In genomic region chr3:55753872-55754271, GRCm38 (mm10) we compare ENCODE assay signal across 32 mouse cellular contexts. TPM values are rescaled to one million over a fixed set of nuclear protein-coding genes. Genes with fewer than 3 reads are reported as not detected.
DNase-seq lines count a peak whose midpoint lies in the region; ATAC-seq and TF ChIP-seq lines count a peak whose summit lies in the region.
"Had no signal": no experiment of that assay in that cellular context is flagged by ENCODE, and none has a peak within 500 bp of the region (broad histone marks: within the 10 kb centered on the region; RNA-seq: fewer than 3 reads in every experiment).

No protein-coding gene starts in this region.

- no peaks in the 10 kb centered on the region for H3K27me3 ChIP-seq in heart, adult 2 months (ENCODE audit: control insufficient read depth, insufficient read depth, low read length)
- H3K27me3 ChIP-seq in hindbrain, postnatal 0 days (ENCODE audit: insufficient read depth, low read length): no peaks in the 10 kb centered on the region
- no peaks in the 10 kb centered on the region for H3K27me3 ChIP-seq in midbrain, embryonic 14.5 days (ENCODE audit: control insufficient read depth, insufficient read depth, low read length)
- H3K27me3 ChIP-seq in heart, embryonic 12.5 days (replicated peaks): no peaks in the 10 kb centered on the region
- no peaks in the 10 kb centered on the region for H3K27me3 ChIP-seq in forebrain, postnatal 0 days (ENCODE audit: insufficient read depth, low read length)
- H3K27me3 ChIP-seq: CH12.LX; embryonic facial prominence, embryonic 15.5 days; heart, embryonic 13.5 days; intestine, embryonic 15.5 days; limb, embryonic 12.5 days; liver, embryonic 15.5 days; neural tube, embryonic 13.5 days; stomach, embryonic 15.5 days had no signal

- H3K4me2 ChIP-seq in hindbrain, postnatal 0 days (ENCODE audit: low read depth, low read length): no peak overlapping the region
- no peak overlapping the region for H3K4me2 ChIP-seq in midbrain, embryonic 14.5 days (ENCODE audit: low read length)
- H3K4me2 ChIP-seq in heart, embryonic 12.5 days: no peak overlapping the region
- no peak overlapping the region for H3K4me2 ChIP-seq in forebrain, postnatal 0 days (ENCODE audit: low read depth)
- H3K4me2 ChIP-seq: embryonic facial prominence, embryonic 15.5 days; forebrain, embryonic 13.5 days; heart, embryonic 13.5 days; intestine, embryonic 15.5 days; limb, embryonic 12.5 days; liver, embryonic 15.5 days; lung, embryonic 14.5 days; neural tube, embryonic 13.5 days; stomach, embryonic 15.5 days had no signal

- H3K9ac ChIP-seq in heart, adult 2 months (ENCODE audit: low read depth, low read length): no peak overlapping the region
- H3K9ac ChIP-seq in hindbrain, postnatal 0 days (replicated peaks; ENCODE audit: low read length): no peak overlapping the region
- H3K9ac ChIP-seq in midbrain, embryonic 14.5 days (replicated peaks; ENCODE audit: low read length): no peak overlapping the region
- H3K9ac ChIP-seq in heart, embryonic 12.5 days: no peak overlapping the region
- H3K9ac ChIP-seq in forebrain, postnatal 0 days: no peak overlapping the region
- H3K9ac ChIP-seq: embryonic facial prominence, embryonic 15.5 days; forebrain, embryonic 13.5 days; heart, embryonic 13.5 days; intestine, embryonic 15.5 days; limb, embryonic 12.5 days; liver, embryonic 15.5 days; lung, embryonic 14.5 days; neural tube, embryonic 13.5 days; stomach, embryonic 15.5 days had no signal

- intact Hi-C loops in heart, adult 2 months (cut with DNase I): no loop called here

- no peaks in the 10 kb centered on the region for H3K79me2 ChIP-seq in heart, adult 2 months (replicated peaks; ENCODE audit: control insufficient read depth, insufficient read depth, low read length)

- no peak overlapping the region for H3K4me3 ChIP-seq in heart, adult 2 months
- no peak overlapping the region for H3K4me3 ChIP-seq in hindbrain, postnatal 0 days (ENCODE audit: low read length)
- H3K4me3 ChIP-seq in midbrain, embryonic 14.5 days (replicated peaks; ENCODE audit: low read depth, low read length): no peak overlapping the region
- no peak overlapping the region for H3K4me3 ChIP-seq in heart, embryonic 12.5 days
- H3K4me3 ChIP-seq in forebrain, postnatal 0 days (ENCODE audit: low read depth, low read length): no peak overlapping the region
- H3K4me3 ChIP-seq: embryonic facial prominence, embryonic 10.5 days; embryonic facial prominence, embryonic 15.5 days; forebrain, embryonic 13.5 days; heart, embryonic 13.5 days; intestine, embryonic 15.5 days; limb, embryonic 12.5 days; liver, embryonic 15.5 days; neural tube, embryonic 13.5 days; stomach, embryonic 15.5 days had no signal

- DNase-seq in heart, adult 11 months: peak; percentile 37
- no peak for DNase-seq in heart, adult 2 months
- no peak for DNase-seq in hindbrain, postnatal 0 days (ENCODE audit: low spot score)
- DNase-seq in midbrain, embryonic 14.5 days: no peak
- peak; percentile 55 for DNase-seq in retina, postnatal 1 day
- DNase-seq in forebrain, postnatal 0 days: no peak
- DNase-seq: adrenal gland, adult 8-10 months; cerebellum, adult 2 months; cerebellum, postnatal 25 days; gastrocnemius, postnatal 25 days; heart, adult 18-20 months; heart, postnatal 10 days; kidney, adult 8-10 months; kidney, postnatal 4 days; lung, embryonic 14.5 days; lung, postnatal 14 days; right cerebral cortex, postnatal 25 days; thymus, postnatal 14 days had no signal

- TF ChIP-seq EP300 in heart, adult 2 months (IDR thresholded peaks at IDR 0.05; ENCODE audit: insufficient read depth, low read depth, low read length): no peak

- TF ChIP-seq CTCF in heart, adult 2 months (IDR thresholded peaks at IDR 0.05): no peak
- no peak for TF ChIP-seq CTCF in hindbrain, postnatal 0 days (IDR thresholded peaks at IDR 0.05; ENCODE audit: low read depth)
- TF ChIP-seq CTCF in forebrain, postnatal 0 days (IDR thresholded peaks at IDR 0.05; ENCODE audit: low read depth): no peak

- no peak for ATAC-seq in hindbrain, postnatal 0 days
- no peak for ATAC-seq in midbrain, embryonic 14.5 days (ENCODE audit: low FRiP score, low TSS enrichment)
- no peak for ATAC-seq in heart, embryonic 12.5 days (ENCODE audit: insufficient number of reproducible peaks, low FRiP score)
- no peak for ATAC-seq in forebrain, postnatal 0 days
- ATAC-seq: forebrain, embryonic 13.5 days; intestine, embryonic 15.5 days had no signal

- no peaks in the 10 kb centered on the region for H3K9me3 ChIP-seq in hindbrain, postnatal 0 days (ENCODE audit: low read length)
- H3K9me3 ChIP-seq in midbrain, embryonic 14.5 days (ENCODE audit: control insufficient read depth, low read length): no peaks in the 10 kb centered on the region
- H3K9me3 ChIP-seq in heart, embryonic 12.5 days (replicated peaks): no peaks in the 10 kb centered on the region
- H3K9me3 ChIP-seq in forebrain, postnatal 0 days (ENCODE audit: low read length): no peaks in the 10 kb centered on the region
- H3K9me3 ChIP-seq: embryonic facial prominence, embryonic 10.5 days; embryonic facial prominence, embryonic 15.5 days; forebrain, embryonic 13.5 days; heart, embryonic 13.5 days; intestine, embryonic 15.5 days; limb, embryonic 12.5 days; liver, embryonic 15.5 days; neural tube, embryonic 13.5 days; stomach, embryonic 15.5 days had no signal

- no peak for TF ChIP-seq POLR2A in heart, adult 2 months (IDR thresholded peaks at IDR 0.05; ENCODE audit: insufficient read depth, low read depth, low read length)

- H3K4me1 ChIP-seq in heart, adult 2 months (ENCODE audit: control insufficient read depth, insufficient read depth, low read length): no peaks in the 10 kb centered on the region; the same call in 1 of the 2 replicates
- peaks cover 21% of the 10 kb centered on the region for H3K4me1 ChIP-seq in hindbrain, postnatal 0 days (ENCODE audit: insufficient read depth, low read length)
- H3K4me1 ChIP-seq in midbrain, embryonic 14.5 days (ENCODE audit: control insufficient read depth, insufficient read depth, low read length): peaks cover 65% of the 10 kb centered on the region
- peaks cover 10% of the 10 kb centered on the region for H3K4me1 ChIP-seq in heart, embryonic 12.5 days (replicated peaks)
- H3K4me1 ChIP-seq in forebrain, postnatal 0 days (ENCODE audit: insufficient read depth): peaks cover 17% of the 10 kb centered on the region; the same call in 1 of the 2 replicates
- H3K4me1 ChIP-seq: intestine, embryonic 15.5 days; liver, embryonic 15.5 days; stomach, embryonic 15.5 days had no signal

- H3K27ac ChIP-seq in heart, adult 2 months: no peak overlapping the region
- peak overlapping the region; percentile 26; the same call in 1 of the 2 replicates for H3K27ac ChIP-seq in hindbrain, postnatal 0 days
- peak overlapping the region; percentile 86 for H3K27ac ChIP-seq in midbrain, embryonic 14.5 days (replicated peaks; ENCODE audit: low read depth, low read length)
- no peak overlapping the region for H3K27ac ChIP-seq in heart, embryonic 12.5 days (ENCODE audit: poor library complexity, severe bottlenecking)
- no peak overlapping the region for H3K27ac ChIP-seq in forebrain, postnatal 0 days (ENCODE audit: low read depth, low read length)
- H3K27ac ChIP-seq: embryonic facial prominence, embryonic 10.5 days; embryonic facial prominence, embryonic 15.5 days; forebrain, embryonic 13.5 days; heart, embryonic 13.5 days; intestine, embryonic 15.5 days; kidney, postnatal 0 days; limb, embryonic 12.5 days; liver, embryonic 15.5 days; neural tube, embryonic 13.5 days; stomach, embryonic 15.5 days had no signal

- WGBS in heart, adult 2 months: 87% methylated on average over 6 of the region's 6 CpGs
- WGBS in hindbrain, postnatal 0 days: 80% methylated on average over 6 of the region's 6 CpGs
- 53% methylated on average over 6 of the region's 6 CpGs for WGBS in midbrain, embryonic 14.5 days
- WGBS in heart, embryonic 12.5 days: 88% methylated on average over 6 of the region's 6 CpGs
- WGBS in forebrain, postnatal 0 days: 92% methylated on average over 6 of the region's 6 CpGs

- no peaks in the 10 kb centered on the region for H3K36me3 ChIP-seq in heart, adult 2 months (ENCODE audit: control insufficient read depth, insufficient read depth, low read length)
- H3K36me3 ChIP-seq in hindbrain, postnatal 0 days (ENCODE audit: insufficient read depth, low read length): no peaks in the 10 kb centered on the region
- no peaks in the 10 kb centered on the region for H3K36me3 ChIP-seq in midbrain, embryonic 14.5 days (ENCODE audit: control insufficient read depth, insufficient read depth, low read length)
- no peaks in the 10 kb centered on the region for H3K36me3 ChIP-seq in heart, embryonic 12.5 days
- H3K36me3 ChIP-seq in forebrain, postnatal 0 days (ENCODE audit: insufficient read depth): no peaks in the 10 kb centered on the region
- H3K36me3 ChIP-seq: embryonic facial prominence, embryonic 10.5 days; embryonic facial prominence, embryonic 15.5 days; heart, embryonic 13.5 days; intestine, embryonic 15.5 days; limb, embryonic 12.5 days; liver, embryonic 15.5 days; neural tube, embryonic 13.5 days; stomach, embryonic 15.5 days had no signal

RNA-seq across cellular contexts. Expression of gene Mab21l1, which starts 28.4 kb away (rescaled TPM):
- total RNA-seq in heart, adult 2 months (2021): under 1 TPM; 0.09 to 0.13 TPM
- polyA plus RNA-seq in heart, adult 2 months (2012; rRNA removed): 0.09 and 0.16 TPM in 2 replicates
- 132 and 137 TPM in 2 replicates for total RNA-seq in hindbrain, postnatal 0 days (2014; rRNA removed)
- polyA plus RNA-seq in hindbrain, postnatal 0 days (2015; fragmentation: Nextera tagmentation; extraction: Ambion mirVana): 175 and 179 TPM in 2 replicates
- polyA plus RNA-seq in midbrain, embryonic 14.5 days (2014; fragmentation: Nextera tagmentation; extraction: Ambion mirVana): 218 and 237 TPM in 2 replicates
- polyA plus RNA-seq in heart, embryonic 12.5 days (2016; fragmentation: Nextera tagmentation; extraction: Ambion mirVana): 0.42 and 0.87 TPM in 2 replicates
- 8.9 and 16.9 TPM in 2 replicates for total RNA-seq in forebrain, postnatal 0 days (2014; rRNA removed)
- polyA plus RNA-seq in forebrain, postnatal 0 days (2015; fragmentation: Nextera tagmentation; extraction: Ambion mirVana): 10.0 and 13.5 TPM in 2 replicates
- total RNA-seq: CH12.LX; hematopoietic stem cell, adult 5-6 weeks; liver, adult 2 months had no signal
- polyA plus RNA-seq: liver, adult 2 months had no signal

Comparison
In these comparisons a context has a peak if more than half of its experiments do, and no peak if none do; other contexts are left out.
1. DNase-seq: peak in heart, adult 11 months (single experiment) and retina, postnatal 1 day (single experiment); none in heart, adult 2 months (0 of 2), hindbrain, postnatal 0 days (single experiment), midbrain, embryonic 14.5 days (single experiment) and forebrain, postnatal 0 days (single experiment).
2. H3K27ac ChIP-seq: peak in hindbrain, postnatal 0 days (single experiment) and midbrain, embryonic 14.5 days (single experiment); none in heart, adult 2 months (single experiment), heart, embryonic 12.5 days (single experiment) and forebrain, postnatal 0 days (single experiment).
3. RNA of gene Mab21l1, which starts 28.4 kb away (polyA plus RNA-seq): 218 to 237 TPM in midbrain, embryonic 14.5 days and 175 to 179 TPM in hindbrain, postnatal 0 days; 10.0 to 13.5 TPM in forebrain, postnatal 0 days, 0.42 to 0.87 TPM in heart, embryonic 12.5 days and 0.09 to 0.16 TPM in heart, adult 2 months; every median in the first group is over 10 times any median in the second.